Mouse (Mus musculus): Measurements from ENCODE around the gene Olfr26.
"Not testable (repeated sequence)": the region's sequence is repeated elsewhere in the genome, so short reads cannot be mapped to it uniquely, and the experiment has no call there.

The Olfr26 gene

GRCm38 (mm10) chr9:38854760-38855159, at the start of gene Olfr26:
Gene Olfr26 (plus strand): TSS chr9:38855060.
- no peak for DNase-seq (ENCODE audit: low read depth)

- no peak for DNase-seq (ENCODE audit: low read depth)
Measured at GRCm38 (mm10) chr9:38805696-38806095, 49.2 kb upstream of the Olfr26 start.

- no peak for DNase-seq (ENCODE audit: low read depth)
Measured at GRCm38 (mm10) chr9:38814314-38814713, 40.5 kb upstream of the Olfr26 start, which contains the start of gene Olfr922. Gene Olfr922 (plus strand): TSS chr9:38814614.

GRCm38 (mm10) chr9:38815458-38815986, 39.3 kb upstream of the Olfr26 start:
- no peak for DNase-seq (ENCODE audit: low read depth)

- no peak for DNase-seq (ENCODE audit: low read depth)
Measured at GRCm38 (mm10) chr9:38826245-38826644, 28.6 kb upstream of the Olfr26 start, which contains the start of gene Olfr923. Gene Olfr923 (plus strand): TSS chr9:38826545.

- DNase-seq (ENCODE audit: low read depth): no peak
Measured at GRCm38 (mm10) chr9:38833027-38833426, 21.8 kb upstream of the Olfr26 start.

- no peak for DNase-seq (ENCODE audit: low read depth)
Measured at GRCm38 (mm10) chr9:38844149-38844548, 10.7 kb upstream of the Olfr26 start, which contains the start of gene Olfr924. Gene Olfr924 (plus strand): TSS chr9:38844449.

GRCm38 (mm10) chr9:38874880-38875279, 20.0 kb downstream of the Olfr26 start:
- DNase-seq (ENCODE audit: low read depth): not testable (repeated sequence)

- no peak for DNase-seq (ENCODE audit: low read depth)
Measured at GRCm38 (mm10) chr9:38876826-38877225, 22.0 kb downstream of the Olfr26 start, which contains the start of gene Olfr926. Gene Olfr926 (plus strand): TSS chr9:38877126.
